Mouse (Mus musculus): ENCODE results near the gene Mob3a. TPM values are rescaled to one million over a fixed set of nuclear protein-coding genes. Genes with fewer than 3 reads are reported as not detected.

The Mob3a gene
- polyA plus RNA-seq, 1 experiment = 25.1 TPM

GRCm38 (mm10) chr10:80669018-80669417, 32.8 kb downstream of the Mob3a start:
- Histone ChIP-seq H3ac (ENCODE audit: control insufficient read depth, insufficient read length) (no peak overlapping the region), H3K79me2 (ENCODE audit: control insufficient read depth, insufficient read depth) (peaks cover 25% of the 10 kb centered on the region), H3K4me3 (no peak overlapping the region), H3K36me3 (ENCODE audit: control insufficient read depth, insufficient read depth) (peaks cover 11% of the 10 kb centered on the region), H3K4me2 (ENCODE audit: low read depth) (no peak overlapping the region), H3K27me3 (ENCODE audit: control insufficient read depth, insufficient read depth, insufficient read length) (no peaks in the 10 kb centered on the region)
- no peak for TF ChIP-seq MAX (IDR thresholded peaks at IDR 0.05; ENCODE audit: low read depth)
- TF ChIP-seq POLR2A (IDR thresholded peaks at IDR 0.05; ENCODE audit: insufficient read length, low read depth) = peak; percentile 28
- TF ChIP-seq TCF12 (IDR thresholded peaks at IDR 0.05; ENCODE audit: insufficient read depth, poor library complexity, severe bottlenecking) = no peak
- no peak for TF ChIP-seq CEBPB (IDR thresholded peaks at IDR 0.05; ENCODE audit: insufficient read depth, poor library complexity, severe bottlenecking)
- TF ChIP-seq TCF3 (IDR thresholded peaks at IDR 0.05; ENCODE audit: insufficient read length, low read depth) = no peak
- TF ChIP-seq REST (IDR thresholded peaks at IDR 0.05; ENCODE audit: insufficient read depth, insufficient read length) = no peak

- no peak overlapping the region for H3ac ChIP-seq (ENCODE audit: control insufficient read depth, insufficient read length)
- no peak overlapping the region for H3K4me2 ChIP-seq (ENCODE audit: low read depth)
- no peak for TF ChIP-seq POLR2A (IDR thresholded peaks at IDR 0.05; ENCODE audit: insufficient read length, low read depth)
- TF ChIP-seq TCF12 (IDR thresholded peaks at IDR 0.05; ENCODE audit: insufficient read depth, poor library complexity, severe bottlenecking) = no peak
- peak in 2 of 3 experiments; percentile 59 to 93 for TF ChIP-seq MYOG (IDR thresholded peaks at IDR 0.05; ENCODE audit: control insufficient read depth in 1 of 3, insufficient read depth in 1 of 3, insufficient read length in 2 of 3, low read depth in 2 of 3)
- TF ChIP-seq REST (IDR thresholded peaks at IDR 0.05; ENCODE audit: insufficient read depth, insufficient read length) = no peak
- no peak for TF ChIP-seq SRF (IDR thresholded peaks at IDR 0.05; ENCODE audit: control insufficient read depth, insufficient read length, low read depth)
- TF ChIP-seq MAX (IDR thresholded peaks at IDR 0.05; ENCODE audit: low read depth) = no peak
- TF ChIP-seq TCF3 (IDR thresholded peaks at IDR 0.05; ENCODE audit: insufficient read length, low read depth) = no peak
- no peak for TF ChIP-seq E2F4 (IDR thresholded peaks at IDR 0.05; ENCODE audit: insufficient read depth)
- peak in 2 of 3 experiments; percentile 55 to 89 for TF ChIP-seq MYOD1 (IDR thresholded peaks at IDR 0.05; ENCODE audit: control insufficient read depth in 1 of 3, insufficient read length in 2 of 3, low read depth in 2 of 3)
- TF ChIP-seq USF1 (IDR thresholded peaks at IDR 0.05; ENCODE audit: low read depth) = no peak
- TF ChIP-seq CEBPB (IDR thresholded peaks at IDR 0.05; ENCODE audit: insufficient read depth, poor library complexity, severe bottlenecking) = no peak
- TF ChIP-seq POLR2AphosphoS2 (IDR thresholded peaks at IDR 0.05; ENCODE audit: insufficient read length, low read depth) = no peak
- H3K79me2 ChIP-seq (ENCODE audit: control insufficient read depth, insufficient read depth) = peaks cover 21% of the 10 kb centered on the region
- no peak overlapping the region for H3K4me3 ChIP-seq
- no peaks in the 10 kb centered on the region for H3K27me3 ChIP-seq (ENCODE audit: control insufficient read depth, insufficient read depth, insufficient read length)
- peaks cover 11% of the 10 kb centered on the region for H3K36me3 ChIP-seq (ENCODE audit: control insufficient read depth, insufficient read depth)
Measured at GRCm38 (mm10) chr10:80668614-80669013, 33.2 kb downstream of the Mob3a start.

GRCm38 (mm10) chr10:80666837-80667412, 34.9 kb downstream of the Mob3a start:
- Histone ChIP-seq H3ac (ENCODE audit: control insufficient read depth, insufficient read length) (no peak overlapping the region), H3K79me2 (ENCODE audit: control insufficient read depth, insufficient read depth) (peaks cover 6% of the 10 kb centered on the region), H3K4me3 (no peak overlapping the region), H3K36me3 (ENCODE audit: control insufficient read depth, insufficient read depth) (peaks cover 11% of the 10 kb centered on the region), H3K4me2 (ENCODE audit: low read depth) (peak overlapping the region; percentile 49), H3K27me3 (ENCODE audit: control insufficient read depth, insufficient read depth, insufficient read length) (no peaks in the 10 kb centered on the region)
- TF ChIP-seq CEBPB (IDR thresholded peaks at IDR 0.05; ENCODE audit: insufficient read depth, poor library complexity, severe bottlenecking) (no peak), MYOD1 (IDR thresholded peaks at IDR 0.05; ENCODE audit: control insufficient read depth in 1 of 3, insufficient read length in 2 of 3, low read depth in 2 of 3) (peak; percentile 32 to 100 (median 96)), REST (IDR thresholded peaks at IDR 0.05; ENCODE audit: insufficient read depth, insufficient read length) (no peak), E2F4 (IDR thresholded peaks at IDR 0.05; ENCODE audit: insufficient read depth) (no peak), USF1 (IDR thresholded peaks at IDR 0.05; ENCODE audit: low read depth) (no peak), POLR2A (IDR thresholded peaks at IDR 0.05; ENCODE audit: insufficient read length, low read depth) (peak; percentile 38), TCF3 (IDR thresholded peaks at IDR 0.05; ENCODE audit: insufficient read length, low read depth) (peak; percentile 92), MAX (IDR thresholded peaks at IDR 0.05; ENCODE audit: low read depth) (no peak), POLR2AphosphoS2 (IDR thresholded peaks at IDR 0.05; ENCODE audit: insufficient read length, low read depth) (peak; percentile 40), SRF (IDR thresholded peaks at IDR 0.05; ENCODE audit: control insufficient read depth, insufficient read length, low read depth) (peak; percentile 27), TCF12 (IDR thresholded peaks at IDR 0.05; ENCODE audit: insufficient read depth, poor library complexity, severe bottlenecking) (peak; percentile 12), MYOG (IDR thresholded peaks at IDR 0.05; ENCODE audit: control insufficient read depth in 1 of 3, insufficient read depth in 1 of 3, insufficient read length in 2 of 3, low read depth in 2 of 3) (peak; percentile 94 to 100 (median 99))

GRCm38 (mm10) chr10:80665981-80666733, 35.6 kb downstream of the Mob3a start:
- Histone ChIP-seq H3K36me3 (ENCODE audit: control insufficient read depth, insufficient read depth) (peaks cover 10% of the 10 kb centered on the region), H3K27me3 (ENCODE audit: control insufficient read depth, insufficient read depth, insufficient read length) (no peaks in the 10 kb centered on the region)

More at GRCm38 (mm10) chr10:80665981-80666733, 35.6 kb downstream of the Mob3a start:
- Histone ChIP-seq H3K4me2 (ENCODE audit: low read depth) (peak overlapping the region; percentile 68), H3ac (ENCODE audit: control insufficient read depth, insufficient read length) (no peak overlapping the region), H3K4me3 (no peak overlapping the region), H3K79me2 (ENCODE audit: control insufficient read depth, insufficient read depth) (no peaks in the 10 kb centered on the region)
- TF ChIP-seq CEBPB (IDR thresholded peaks at IDR 0.05; ENCODE audit: insufficient read depth, poor library complexity, severe bottlenecking) (no peak), MYOG (IDR thresholded peaks at IDR 0.05; ENCODE audit: control insufficient read depth in 1 of 3, insufficient read depth in 1 of 3, insufficient read length in 2 of 3, low read depth in 2 of 3) (no peak), POLR2AphosphoS2 (IDR thresholded peaks at IDR 0.05; ENCODE audit: insufficient read length, low read depth) (no peak), REST (IDR thresholded peaks at IDR 0.05; ENCODE audit: insufficient read depth, insufficient read length) (no peak), TCF3 (IDR thresholded peaks at IDR 0.05; ENCODE audit: insufficient read length, low read depth) (no peak), SRF (IDR thresholded peaks at IDR 0.05; ENCODE audit: control insufficient read depth, insufficient read length, low read depth) (no peak), USF1 (IDR thresholded peaks at IDR 0.05; ENCODE audit: low read depth) (no peak), MYOD1 (IDR thresholded peaks at IDR 0.05; ENCODE audit: control insufficient read depth in 1 of 3, insufficient read length in 2 of 3, low read depth in 2 of 3) (no peak), E2F4 (IDR thresholded peaks at IDR 0.05; ENCODE audit: insufficient read depth) (no peak), MAX (IDR thresholded peaks at IDR 0.05; ENCODE audit: low read depth) (no peak), TCF12 (IDR thresholded peaks at IDR 0.05; ENCODE audit: insufficient read depth, poor library complexity, severe bottlenecking) (no peak), POLR2A (IDR thresholded peaks at IDR 0.05; ENCODE audit: insufficient read length, low read depth) (no peak)
